Mouse (Mus musculus) heart, adult 2 months (tissue): ENCODE data around the gene Celf2. TPM values are rescaled to one million over a fixed set of nuclear protein-coding genes. Genes with fewer than 3 reads are reported as not detected.

Experiments
- DNase-seq, 2 experiments: peaks; one replicate each; pipeline ENCODE4 v3.0.0; 2021
- H3K27ac ChIP-seq: fragments of 200-600 bp; 2 replicates; pipeline ENCODE4 v1.8.1; 2022
- H3K27me3 ChIP-seq: fragments of 200-500 bp; 2 replicates; pipeline ENCODE4 v1.6.1; 2012; ENCODE audit warnings: mild to moderate bottlenecking, low read length, inconsistent platforms, mixed read lengths; ENCODE audit not compliant: control insufficient read depth, insufficient read depth
- H3K36me3 ChIP-seq: fragments of 200-500 bp; 2 replicates; pipeline ENCODE4 v1.6.1; 2012; ENCODE audit warnings: low read length, inconsistent platforms; ENCODE audit not compliant: control insufficient read depth, insufficient read depth
- H3K4me1 ChIP-seq: fragments of 200-500 bp; 2 replicates; pipeline ENCODE4 v1.6.1; 2011; ENCODE audit warnings: low read length; ENCODE audit not compliant: control insufficient read depth, insufficient read depth
- H3K4me3 ChIP-seq: fragments of 200-600 bp; 2 replicates; pipeline ENCODE4 v1.8.1; 2022
- H3K79me2 ChIP-seq: fragments of 200-500 bp; replicated peaks from 2 replicates; pipeline ENCODE4 v1.6.1; 2012; ENCODE audit warnings: mild to moderate bottlenecking, inconsistent platforms, low read length, moderate library complexity, mixed read lengths; ENCODE audit not compliant: control insufficient read depth, insufficient read depth
- H3K9ac ChIP-seq: fragments of 200-500 bp; 2 replicates; pipeline ENCODE4 v1.6.1; 2012; ENCODE audit warnings: low read depth, mild to moderate bottlenecking, control low read depth, inconsistent platforms, low read length, mixed read lengths
- CTCF ChIP-seq: fragments of 200-600 bp; IDR thresholded peaks from 2 replicates; pipeline ENCODE4 v1.8.1; 2022; ENCODE audit warnings: antibody characterized with exemption, mild to moderate bottlenecking, moderate library complexity
- EP300 ChIP-seq: fragments of 200-500 bp; IDR thresholded peaks from 2 replicates; pipeline ENCODE4 v1.6.1; 2011; ENCODE audit warnings: low read depth, low read length, control low read depth; ENCODE audit not compliant: insufficient read depth
- POLR2A ChIP-seq: fragments of 200-500 bp; IDR thresholded peaks from 2 replicates; pipeline ENCODE4 v1.6.1; 2011; ENCODE audit warnings: mild to moderate bottlenecking, low read depth, low read length, control low read depth; ENCODE audit not compliant: insufficient read depth
- WGBS: fragments of 180-500 bp; shearing (Covaris S2); methylation state at CpG from one replicate; pipeline ENCODE4 v1.1.7; 2018; 5-methylcytosine and 5-hydroxymethylcytosine counted together
- intact Hi-C: fragments of 180-260 bp; cut with DNase I; formaldehyde crosslinking; loops from one replicate; pipeline ENCODE4 v1.15.1; 2025
- polyA plus RNA-seq: library from polyadenylated mRNA; depleted of rRNA; stranded (reverse); fragments of >200 nt; gene quantifications from 2 replicates; pipeline ENCODE4 v1.2.3, GENCODE M21; 2012
- total RNA-seq, 2 experiments: library from RNA; stranded (reverse); gene quantifications; 2 replicates each; pipeline ENCODE4 v1.2.3; 2021

Celf2 gene
- total and polyA plus RNA-seq, 3 experiments, result 38.1 to 63.9 (median 56.7) TPM

- intact Hi-C loops, result no loop called here
- DNase-seq, result no peak
- no peak overlapping the region for H3K9ac ChIP-seq
- H3K27ac ChIP-seq, result no peak overlapping the region
- TF ChIP-seq POLR2A (no peak), EP300 (no peak), CTCF (no peak)
- H3K27me3 ChIP-seq, result no peaks in the 10 kb centered on the region
- no peak overlapping the region for H3K4me3 ChIP-seq
- H3K36me3 ChIP-seq, result no peaks in the 10 kb centered on the region
- no peaks in the 10 kb centered on the region for H3K79me2 ChIP-seq
- peaks cover 4% of the 10 kb centered on the region; the same call in 1 of the 2 replicates for H3K4me1 ChIP-seq
- 76% methylated on average over 3 of the region's 3 CpGs for WGBS
Observed at GRCm38 (mm10) chr2:6537326-6537725, 972.0 kb downstream of the Celf2 start.

GRCm38 (mm10) chr2:6536372-6536771 is 973.0 kb downstream of the Celf2 start:
- 72% methylated on average over 2 of the region's 2 CpGs for WGBS
- no peaks in the 10 kb centered on the region for H3K27me3 ChIP-seq
- TF ChIP-seq EP300, result no peak
- no peak for TF ChIP-seq CTCF
- no peak for TF ChIP-seq POLR2A
- no peak overlapping the region for H3K4me3 ChIP-seq
- H3K36me3 ChIP-seq, result no peaks in the 10 kb centered on the region
- H3K9ac ChIP-seq, result no peak overlapping the region
- H3K4me1 ChIP-seq, result peaks cover 4% of the 10 kb centered on the region; the same call in 1 of the 2 replicates
- H3K79me2 ChIP-seq, result no peaks in the 10 kb centered on the region
- intact Hi-C loops, result no loop called here
- DNase-seq, result no peak
- H3K27ac ChIP-seq, result no peak overlapping the region

GRCm38 (mm10) chr2:6532341-6532740 is 977.0 kb downstream of the Celf2 start:
- TF ChIP-seq POLR2A (no peak), CTCF (no peak), EP300 (no peak)
- Histone ChIP-seq H3K79me2 (no peaks in the 10 kb centered on the region; the same call in 1 of the 2 replicates), H3K9ac (no peak overlapping the region), H3K4me3 (no peak overlapping the region), H3K4me1 (no peaks in the 10 kb centered on the region), H3K27me3 (no peaks in the 10 kb centered on the region), H3K27ac (no peak overlapping the region), H3K36me3 (no peaks in the 10 kb centered on the region)
- intact Hi-C loops, result no loop called here
- WGBS, result 74% methylated on average over 4 of the region's 4 CpGs
- DNase-seq, result no peak

GRCm38 (mm10) chr2:6528076-6528475 is 981.3 kb downstream of the Celf2 start:
- intact Hi-C loops, result no loop called here
- no peak for DNase-seq
- Histone ChIP-seq H3K36me3 (no peaks in the 10 kb centered on the region), H3K27ac (no peak overlapping the region), H3K4me1 (no peaks in the 10 kb centered on the region), H3K27me3 (no peaks in the 10 kb centered on the region), H3K4me3 (no peak overlapping the region), H3K9ac (no peak overlapping the region), H3K79me2 (no peaks in the 10 kb centered on the region; the same call in 1 of the 2 replicates)
- TF ChIP-seq EP300 (no peak), CTCF (no peak), POLR2A (no peak)
- WGBS, result 89% methylated on average over 2 of the region's 2 CpGs

GRCm38 (mm10) chr2:6526825-6527224 is 982.5 kb downstream of the Celf2 start:
- H3K9ac ChIP-seq, result no peak overlapping the region
- 84% methylated on average over 11 of the region's 11 CpGs for WGBS
- no peaks in the 10 kb centered on the region for H3K27me3 ChIP-seq
- DNase-seq, result no peak
- no peaks in the 10 kb centered on the region; the same call in 1 of the 2 replicates for H3K79me2 ChIP-seq
- TF ChIP-seq POLR2A (no peak), EP300 (no peak), CTCF (no peak)
- intact Hi-C loops, result no loop called here
- H3K4me1 ChIP-seq, result no peaks in the 10 kb centered on the region
- H3K27ac ChIP-seq, result no peak overlapping the region
- no peak overlapping the region for H3K4me3 ChIP-seq
- no peaks in the 10 kb centered on the region for H3K36me3 ChIP-seq

GRCm38 (mm10) chr2:6526311-6526710 is 983.1 kb downstream of the Celf2 start:
- TF ChIP-seq POLR2A, result no peak
- no peak for TF ChIP-seq CTCF
- TF ChIP-seq EP300, result no peak
- H3K9ac ChIP-seq, result no peak overlapping the region
- H3K4me3 ChIP-seq, result no peak overlapping the region
- no peaks in the 10 kb centered on the region; the same call in 1 of the 2 replicates for H3K79me2 ChIP-seq
- 33% methylated on average over 4 of the region's 4 CpGs for WGBS
- H3K27ac ChIP-seq, result no peak overlapping the region
- no peak for DNase-seq
- H3K36me3 ChIP-seq, result no peaks in the 10 kb centered on the region
- intact Hi-C loops, result no loop called here
- H3K4me1 ChIP-seq, result no peaks in the 10 kb centered on the region
- H3K27me3 ChIP-seq, result no peaks in the 10 kb centered on the region
